Mouse (Mus musculus): ENCODE measurements around the gene Yes1. TPM values are rescaled to one million over a fixed set of nuclear protein-coding genes. Genes with fewer than 3 reads are reported as not detected.

Gene Yes1
- total and polyA plus RNA-seq, 3 experiments, result 2.0 to 4.1 (median 2.2) TPM

DNA sequence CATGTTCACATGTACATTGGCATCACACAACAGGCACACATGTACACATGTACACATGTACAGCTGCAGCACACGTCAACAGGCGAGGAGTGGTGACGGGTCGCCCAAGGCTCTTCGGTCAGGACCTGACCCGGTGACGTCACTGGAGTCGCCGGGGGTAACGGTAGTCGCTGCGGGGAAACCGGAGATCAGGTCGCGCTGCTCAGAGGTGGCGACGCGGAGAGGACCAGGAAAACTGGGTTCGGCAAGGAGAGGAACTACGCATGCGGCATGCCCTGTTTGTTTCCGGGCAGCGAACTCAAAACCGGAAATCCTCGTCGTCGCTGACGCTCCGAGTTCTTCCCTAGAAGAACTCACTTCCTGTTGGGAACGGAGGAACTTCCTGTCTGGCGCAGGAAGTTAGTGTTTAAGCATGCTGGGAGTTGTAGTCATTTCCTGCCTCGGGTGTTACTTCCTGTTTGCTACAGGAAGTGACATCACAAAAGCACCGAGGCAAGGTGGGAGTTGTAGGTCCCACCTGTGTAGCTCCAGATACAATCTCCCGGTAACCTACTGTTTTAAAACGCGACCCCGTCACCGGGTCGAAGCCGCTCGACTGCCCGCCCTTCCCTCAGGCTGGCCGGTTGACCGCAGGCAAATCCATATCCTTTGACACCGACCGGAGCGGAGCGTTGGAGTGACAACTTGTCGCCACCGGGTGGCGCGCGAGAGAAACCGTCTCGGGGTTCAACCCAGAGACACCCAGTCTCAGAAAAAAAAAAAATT is 102.9 kb downstream of the Yes1 start (continued):
- TF ChIP-seq JUND (conservative IDR thresholded peaks at IDR 0.05; ENCODE audit: low read depth, low read length) (peak; percentile 71), JUN (IDR thresholded peaks at IDR 0.05; ENCODE audit: insufficient read depth, low read depth, low read length) (peak; percentile 73; the same call in 1 of the 2 replicates), POLR2AphosphoS2 (IDR thresholded peaks at IDR 0.05; ENCODE audit: low read depth, low read length) (no peak), ZMIZ1 (IDR thresholded peaks at IDR 0.05; ENCODE audit: low read depth, low read length) (no peak), MYC (IDR thresholded peaks at IDR 0.05; ENCODE audit: low read depth, low read length) (peak; percentile 63; the same call in 1 of the 2 replicates), MXI1 (IDR thresholded peaks at IDR 0.05; ENCODE audit: low read depth, low read length) (0 out of 2 replicates have a peak, but pooled peaks have one; percentile 39)

DNA sequence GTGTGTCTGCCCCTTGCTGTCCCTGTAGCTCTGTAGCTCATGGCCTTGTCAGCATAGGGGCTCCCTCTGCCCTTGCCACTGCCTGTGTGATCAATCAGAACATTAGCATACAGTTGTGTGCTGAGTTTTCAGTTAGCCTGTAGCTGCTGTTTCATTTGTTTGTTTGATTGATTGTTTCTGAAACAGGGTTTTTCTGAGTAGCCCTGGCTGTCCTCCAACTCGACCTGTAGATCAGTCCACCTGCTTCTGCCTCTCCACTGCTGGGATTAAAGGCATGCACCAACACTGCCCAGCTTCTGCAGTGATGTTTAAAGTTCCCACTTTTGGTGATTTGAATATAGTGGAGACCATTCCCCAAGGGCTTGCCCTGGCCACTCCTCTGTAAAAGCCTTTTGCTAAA is 106.8 kb downstream of the Yes1 start:
- H3K9ac ChIP-seq (ENCODE audit: insufficient read depth, low read depth), result no peak overlapping the region
- no peak overlapping the region for H3K27ac ChIP-seq (ENCODE audit: insufficient read depth, low read depth)
- DNase-seq (ENCODE audit: extremely low read depth), result no peak
- no peak for TF ChIP-seq CHD2 (IDR thresholded peaks at IDR 0.05; ENCODE audit: low read length)
- TF ChIP-seq E2F4 (IDR thresholded peaks at IDR 0.05; ENCODE audit: insufficient replicate concordance, low read depth, low read length), result no peak
- TF ChIP-seq MYC (IDR thresholded peaks at IDR 0.05; ENCODE audit: low read depth, low read length), result no peak
- no peak for TF ChIP-seq TCF12 (IDR thresholded peaks at IDR 0.05; ENCODE audit: low read depth, low read length)
- no peaks in the 10 kb centered on the region for H3K79me2 ChIP-seq (replicated peaks; ENCODE audit: control insufficient read depth, extremely low read depth, insufficient read depth, poor library complexity, severe bottlenecking)
- in situ Hi-C loops (cut with MboI; ENCODE audit: low pct_ligation_motif_present, low pct_unique_long_range_greater_than_20kb, low sequenced_read_pairs) (no loop called here), dilution Hi-C loops (cut with MboI; ENCODE audit: extremely low pct_ligation_motif_present, extremely low pct_unique_long_range_greater_than_20kb, low sequenced_read_pairs) (no loop called here)
- no peaks in the 10 kb centered on the region for H3K27me3 ChIP-seq (replicated peaks)
- H3K4me1 ChIP-seq (ENCODE audit: control insufficient read depth in 1 of 2, insufficient read depth in 2 of 2), result peaks cover 0 to 4% of the 10 kb centered on the region in 2 experiments; a peak in 2 of 4 replicates
- H3K9me3 ChIP-seq (replicated peaks; ENCODE audit: low read length), result peaks cover 8% of the 10 kb centered on the region
- H3K4me3 ChIP-seq (replicated peaks in 1 of 3; ENCODE audit: low read depth in 2 of 3, low read length in 2 of 3, poor library complexity in 1 of 3), result no peak overlapping the region
- no peaks in the 10 kb centered on the region for H3K36me3 ChIP-seq (replicated peaks in 1 of 2; ENCODE audit: control insufficient read depth in 1 of 2, insufficient read depth in 1 of 2, low read length in 1 of 2)
- H3K4me2 ChIP-seq (ENCODE audit: insufficient read depth, low read depth, poor library complexity, severe bottlenecking), result no peak overlapping the region

DNA sequence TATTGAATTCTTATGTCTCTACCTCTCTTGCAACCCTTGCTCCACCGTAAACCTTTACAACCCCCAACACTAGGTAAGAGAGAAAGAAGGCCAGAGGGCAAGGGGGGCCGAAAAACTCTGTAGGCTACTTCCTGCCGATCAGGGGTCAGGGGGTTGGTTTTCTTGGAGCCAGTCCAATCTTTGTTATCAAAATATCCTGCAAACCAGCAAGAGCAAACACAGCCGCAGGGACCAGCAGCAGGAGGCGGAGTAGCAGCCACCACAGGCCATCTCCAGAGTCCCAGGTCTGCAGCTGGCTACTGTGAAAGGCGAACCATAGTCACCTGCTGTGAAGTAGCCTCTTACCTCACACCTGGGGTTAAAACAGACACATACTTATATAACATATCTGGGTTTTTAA is 107.9 kb downstream of the Yes1 start:
- Histone ChIP-seq H3K9me3 (replicated peaks; ENCODE audit: low read length) (no peaks in the 10 kb centered on the region), H3K36me3 (replicated peaks in 1 of 2; ENCODE audit: control insufficient read depth in 1 of 2, insufficient read depth in 1 of 2, low read length in 1 of 2) (no peaks in the 10 kb centered on the region), H3K27ac (ENCODE audit: insufficient read depth, low read depth) (no peak overlapping the region), H3K4me2 (ENCODE audit: insufficient read depth, low read depth, poor library complexity, severe bottlenecking) (no peak overlapping the region), H3K79me2 (replicated peaks; ENCODE audit: control insufficient read depth, extremely low read depth, insufficient read depth, poor library complexity, severe bottlenecking) (no peaks in the 10 kb centered on the region), H3K9ac (ENCODE audit: insufficient read depth, low read depth) (no peak overlapping the region), H3K27me3 (replicated peaks) (no peaks in the 10 kb centered on the region), H3K4me1 (ENCODE audit: control insufficient read depth in 1 of 2, insufficient read depth in 2 of 2) (peaks cover 0 to 4% of the 10 kb centered on the region in 2 experiments; a peak in 2 of 4 replicates), H3K4me3 (replicated peaks in 1 of 3; ENCODE audit: low read depth in 2 of 3, low read length in 2 of 3, poor library complexity in 1 of 3) (no peak overlapping the region)
- in situ Hi-C loops (cut with MboI; ENCODE audit: low pct_ligation_motif_present, low pct_unique_long_range_greater_than_20kb, low sequenced_read_pairs) (no loop called here), dilution Hi-C loops (cut with MboI; ENCODE audit: extremely low pct_ligation_motif_present, extremely low pct_unique_long_range_greater_than_20kb, low sequenced_read_pairs) (no loop called here)
- no peak for DNase-seq (ENCODE audit: extremely low read depth)
- TF ChIP-seq EP300 (IDR thresholded peaks at IDR 0.05; ENCODE audit: low read length), result no peak
- TF ChIP-seq UBTF (IDR thresholded peaks at IDR 0.05; ENCODE audit: low read depth, low read length), result no peak
- TF ChIP-seq CHD1 (IDR thresholded peaks at IDR 0.05; ENCODE audit: low read depth, low read length), result no peak
- no peak for TF ChIP-seq MAX (IDR thresholded peaks at IDR 0.05; ENCODE audit: low read length)
- TF ChIP-seq NELFE (IDR thresholded peaks at IDR 0.05; ENCODE audit: low read depth, low read length), result no peak
- TF ChIP-seq ETS1 (conservative IDR thresholded peaks at IDR 0.05; ENCODE audit: low read depth, low read length), result no peak
- TF ChIP-seq CTCF (conservative IDR thresholded peaks at IDR 0.05 in 1 of 2, IDR thresholded peaks at IDR 0.05 in 1 of 2; ENCODE audit: low read depth in 2 of 2, low read length in 2 of 2), result no peak
- no peak for TF ChIP-seq CHD2 (IDR thresholded peaks at IDR 0.05; ENCODE audit: low read length)
- no peak for TF ChIP-seq E2F4 (IDR thresholded peaks at IDR 0.05; ENCODE audit: insufficient replicate concordance, low read depth, low read length)
- no peak for TF ChIP-seq RCOR1 (conservative IDR thresholded peaks at IDR 0.05; ENCODE audit: low read depth, low read length)
- TF ChIP-seq MXI1 (IDR thresholded peaks at IDR 0.05; ENCODE audit: low read depth, low read length), result no peak
